Mouse (Mus musculus) inflammation-experienced regulatory T-cells, adult 16 weeks (primary cell): ENCODE results near the gene Plin4. TPM values are rescaled to one million over a fixed set of nuclear protein-coding genes. Genes with fewer than 3 reads are reported as not detected.

Experiments used
- polyA plus RNA-seq: library from polyadenylated mRNA; unstranded; fragments of 100-300 nt; shearing (Covaris generic); gene quantifications from one replicate; pipeline ENCODE4 v1.2.1, GENCODE M21; 2017

Gene Plin4
- not detected for polyA plus RNA-seq

GRCm38 (mm10) chr17:56109219-56110051, at the start of gene Plin4:
Plin4 (minus strand) TSS chr17:56109803.

GRCm38 (mm10) chr17:56139858-56140595, 30.4 kb upstream of the Plin4 start, which contains the start of gene Sema6b:
Sema6b (minus strand) TSS chr17:56140343.

DNA sequence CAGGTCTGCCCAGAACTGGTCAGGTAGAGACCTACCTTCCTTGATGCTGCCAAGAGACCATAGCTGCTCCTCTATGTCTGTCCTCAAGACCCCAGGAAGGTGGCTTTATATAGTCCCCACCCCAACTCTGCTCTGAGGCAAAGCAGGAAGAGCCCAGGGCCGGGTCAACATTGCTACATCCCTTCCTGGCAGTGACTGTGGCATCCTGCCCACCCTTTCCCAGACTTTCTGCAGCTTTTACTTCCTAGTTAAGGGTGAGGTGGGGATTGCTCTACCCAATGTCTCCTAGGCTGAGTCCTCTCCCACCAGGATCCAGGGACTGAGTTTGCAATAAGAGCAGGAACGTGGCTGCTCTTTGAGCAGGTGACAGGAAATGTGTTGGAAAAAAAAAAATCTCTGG, 12.2 kb upstream of the Plin4 start, which contains the start of gene Lrg1:
TSS of gene Lrg1 (minus strand) at position 176 of the 400 bp plus-strand sequence.

DNA sequence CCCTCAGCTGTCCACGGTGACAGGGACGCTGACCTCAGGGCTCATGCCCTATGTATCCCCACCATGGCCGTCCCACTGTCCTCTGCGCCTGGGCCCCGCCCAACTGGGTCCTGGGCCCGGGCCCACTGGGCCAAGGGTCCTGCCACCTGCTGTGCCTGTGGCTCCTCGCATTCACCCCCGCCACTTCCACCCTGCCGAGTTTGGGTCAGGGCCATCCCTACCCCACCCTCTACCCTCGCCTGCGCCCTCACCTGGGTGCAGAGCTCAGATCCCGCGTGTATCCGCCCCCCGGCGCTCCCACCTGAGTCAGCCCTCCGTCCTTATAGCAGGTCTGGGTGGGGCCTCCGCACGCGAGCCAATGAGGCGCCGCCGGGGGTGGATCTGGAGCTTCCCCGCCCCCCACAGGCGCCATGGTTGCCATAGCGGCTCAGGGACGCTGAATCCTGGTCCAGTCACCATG, 7.7 kb upstream of the Plin4 start, which contains the start of gene Plin5:
TSS of gene Plin5 (minus strand) at position 346 of the 460 bp plus-strand sequence.

GRCm38 (mm10) chr17:56078880-56079795, 30.5 kb downstream of the Plin4 start, which contains the start of gene Hdgfl2:
Hdgfl2 (plus strand) TSS chr17:56079634.

DNA sequence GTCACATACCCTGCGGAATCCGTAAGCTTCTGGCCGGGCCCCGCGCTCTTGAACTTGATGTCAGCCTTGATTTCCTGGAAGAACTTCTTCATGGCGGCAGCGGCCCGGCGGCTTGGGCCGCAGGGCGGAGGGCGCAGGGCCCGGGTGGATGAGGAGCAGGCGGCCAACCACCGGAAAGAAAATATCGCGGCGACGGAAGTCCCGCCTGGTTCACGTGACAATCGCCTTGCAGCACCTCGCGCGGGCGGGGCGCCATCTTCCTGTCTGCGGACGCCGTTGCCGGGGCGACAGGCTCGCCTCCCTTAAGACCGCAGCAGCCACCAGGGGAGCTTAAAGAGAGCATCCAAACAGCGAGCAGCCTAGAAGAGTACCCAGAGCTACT, 34.8 kb downstream of the Plin4 start, which contains the start of gene Ubxn6:
TSS of gene Ubxn6 (minus strand) at position 202 of the 382 bp plus-strand sequence.

Other genes with a start within 250 kb of the Plin4 start
- gene Zfp119a, start 230.9 kb downstream of the Plin4 start, polyA plus RNA-seq: 32.1 TPM
- gene Zfp959, start 217.7 kb downstream of the Plin4 start, polyA plus RNA-seq: 35.2 TPM
- 15.8 TPM for gene Zfp119b, start 160.3 kb downstream of the Plin4 start, polyA plus RNA-seq
- 71.8 TPM for gene Ebi3, start 157.2 kb downstream of the Plin4 start, polyA plus RNA-seq
- 38.5 TPM for gene Yju2, start 150.7 kb downstream of the Plin4 start, polyA plus RNA-seq
- gene Shd, start 139.3 kb downstream of the Plin4 start, polyA plus RNA-seq: not detected
- not detected for gene Fsd1, start 123.3 kb downstream of the Plin4 start, polyA plus RNA-seq
- gene Stap2, start 104.2 kb downstream of the Plin4 start, polyA plus RNA-seq: 0.45 TPM
- gene Mpnd, start 104.1 kb downstream of the Plin4 start, polyA plus RNA-seq: 50.2 TPM
- 199 TPM for gene Sh3gl1, start 73.2 kb downstream of the Plin4 start, polyA plus RNA-seq
- gene Chaf1a, start 69.4 kb downstream of the Plin4 start, polyA plus RNA-seq: 0.71 TPM
- gene Ubxn6, start 34.8 kb downstream of the Plin4 start, polyA plus RNA-seq: 88.2 TPM
- gene Hdgfl2, start 30.2 kb downstream of the Plin4 start, polyA plus RNA-seq: 160 TPM
- gene Plin5, start 7.8 kb upstream of the Plin4 start, polyA plus RNA-seq: not detected
- gene Lrg1, start 12.2 kb upstream of the Plin4 start, polyA plus RNA-seq: not detected
- gene Sema6b, start 30.5 kb upstream of the Plin4 start, polyA plus RNA-seq: not detected
- gene Tnfaip8l1, start 52.7 kb upstream of the Plin4 start, polyA plus RNA-seq: 35.0 TPM
- 61.5 TPM for gene Mydgf, start 74.1 kb upstream of the Plin4 start, polyA plus RNA-seq
- gene Dpp9, start 109.1 kb upstream of the Plin4 start, polyA plus RNA-seq: 45.3 TPM
- gene Fem1a, start 147.0 kb upstream of the Plin4 start, polyA plus RNA-seq: 5.0 TPM
- gene Ticam1, start 167.0 kb upstream of the Plin4 start, polyA plus RNA-seq: 9.2 TPM
- 45.8 TPM for gene Plin3, start 183.1 kb upstream of the Plin4 start, polyA plus RNA-seq
- gene Arrdc5, start 190.5 kb upstream of the Plin4 start, polyA plus RNA-seq: not detected
- gene Uhrf1, start 193.5 kb upstream of the Plin4 start, polyA plus RNA-seq: 25.5 TPM
- 17.8 TPM for gene Kdm4b, start 216.3 kb upstream of the Plin4 start, polyA plus RNA-seq